21 mouse cellular contexts compared by ENCODE assay signal in the genomic region with DNA sequence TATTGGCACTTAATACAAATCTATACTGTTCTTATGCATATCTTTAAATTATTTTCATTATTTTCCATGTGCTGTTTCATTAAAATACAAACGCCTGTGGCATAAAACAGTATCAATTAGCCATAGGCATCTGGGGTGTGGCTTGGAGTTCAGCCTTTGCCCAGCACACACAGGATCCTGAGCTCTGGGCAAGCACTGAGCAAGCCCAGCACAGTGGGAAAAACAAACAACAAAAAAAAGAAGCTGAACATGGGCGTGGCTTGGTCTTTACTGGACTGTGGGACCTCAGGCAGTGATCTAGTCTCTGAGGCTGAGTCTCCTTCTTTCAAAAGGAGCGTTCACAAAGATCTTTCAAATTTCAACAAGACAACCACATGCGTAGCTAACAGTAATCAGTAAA.
A peak's percentile ranks its signal among the peaks of the same experiment; 100 is the strongest.
DNase-seq lines count a peak whose midpoint lies in the region; ATAC-seq lines count a peak whose summit lies in the region.
"Had no signal": no experiment of that assay in that cellular context is flagged by ENCODE, and none has a peak within 500 bp of the region (broad histone marks: within the 10 kb centered on the region; RNA-seq: fewer than 3 reads in every experiment).

No protein-coding gene starts in this region.

- no peaks in the 10 kb centered on the region for H3K27me3 ChIP-seq in liver, embryonic 13.5 days
- H3K27me3 ChIP-seq in liver, embryonic 16.5 days (ENCODE audit: control insufficient read depth, insufficient read depth, low read depth, low read length): no peaks in the 10 kb centered on the region
- H3K27me3 ChIP-seq: embryonic facial prominence, embryonic 12.5 days; forebrain, embryonic 12.5 days; heart, embryonic 15.5 days; Patski had no signal

- no peak overlapping the region for H3K4me3 ChIP-seq in liver, embryonic 13.5 days (replicated peaks)
- H3K4me3 ChIP-seq in liver, embryonic 16.5 days (ENCODE audit: low read depth, low read length): no peak overlapping the region
- H3K4me3 ChIP-seq: embryonic facial prominence, embryonic 12.5 days; forebrain, embryonic 12.5 days; heart, adult 2 months; heart, embryonic 15.5 days; hindbrain, embryonic 10.5 days had no signal

- H3K36me3 ChIP-seq in liver, embryonic 13.5 days: no peaks in the 10 kb centered on the region
- no peaks in the 10 kb centered on the region for H3K36me3 ChIP-seq in liver, embryonic 16.5 days (ENCODE audit: control insufficient read depth, insufficient read depth)
- H3K36me3 ChIP-seq: embryonic facial prominence, embryonic 12.5 days; forebrain, embryonic 12.5 days; heart, embryonic 15.5 days; hindbrain, embryonic 10.5 days had no signal

- peak; percentile 57; the same call in 1 of the 2 replicates for ATAC-seq in liver, embryonic 13.5 days (ENCODE audit: low read depth)
- ATAC-seq in liver, embryonic 16.5 days (ENCODE audit: low read depth): peak; percentile 65
- no peak for ATAC-seq in monocyte, adult 5-6 weeks (replicated peaks; ENCODE audit: insufficient number of reproducible peaks, low FRiP score, low TSS enrichment, poor library complexity, severe bottlenecking)
- no peak for ATAC-seq in erythroid progenitor cell, adult 5-6 weeks (replicated peaks; ENCODE audit: low FRiP score, poor library complexity, severe bottlenecking)
- ATAC-seq: activated CD4-positive, CD25-positive, alpha-beta regulatory T cell, adult 4 months; forebrain, embryonic 16.5 days; Patski had no signal

- H3K4me2 ChIP-seq in liver, embryonic 13.5 days: no peak overlapping the region
- no peak overlapping the region for H3K4me2 ChIP-seq in liver, embryonic 16.5 days (ENCODE audit: low read depth, low read length)
- H3K4me2 ChIP-seq: embryonic facial prominence, embryonic 12.5 days; forebrain, embryonic 12.5 days; heart, embryonic 11.5 days; heart, embryonic 15.5 days had no signal

- no peaks in the 10 kb centered on the region for H3K4me1 ChIP-seq in liver, embryonic 13.5 days (replicated peaks)
- no peaks in the 10 kb centered on the region for H3K4me1 ChIP-seq in liver, embryonic 16.5 days (ENCODE audit: control insufficient read depth, low read depth, low read length)
- H3K4me1 ChIP-seq: embryonic facial prominence, embryonic 12.5 days had no signal

- no peak overlapping the region for H3K9ac ChIP-seq in liver, embryonic 13.5 days
- no peak overlapping the region for H3K9ac ChIP-seq in liver, embryonic 16.5 days (ENCODE audit: low read depth, low read length)
- H3K9ac ChIP-seq: embryonic facial prominence, embryonic 12.5 days; forebrain, embryonic 12.5 days; heart, embryonic 15.5 days had no signal

- DNase-seq in liver, embryonic 13.5 days: no peak
- no peak for DNase-seq in liver
- peak; percentile 40 for DNase-seq in large intestine, adult 2 months (ENCODE audit: low read depth, low spot score)
- DNase-seq: adrenal gland, postnatal 14 days; cerebellum, adult 11-12 months; cerebellum, adult 9-10 months; cerebellum, postnatal 25 days; gastrocnemius, postnatal 14 days; heart, adult 2 months; heart, postnatal 14 days had no signal

- H3K9me3 ChIP-seq in liver, embryonic 13.5 days (replicated peaks): no peaks in the 10 kb centered on the region
- no peaks in the 10 kb centered on the region for H3K9me3 ChIP-seq in liver, embryonic 16.5 days (replicated peaks; ENCODE audit: control insufficient read depth, low read length)
- H3K9me3 ChIP-seq: embryonic facial prominence, embryonic 12.5 days; forebrain, embryonic 12.5 days; heart, embryonic 15.5 days; hindbrain, embryonic 10.5 days had no signal

- WGBS in liver, embryonic 13.5 days (ENCODE audit: insufficient replicate concordance): 52% methylated on average over 4 of the region's 4 CpGs
- WGBS in large intestine, adult 2 months: 32% methylated on average over 4 of the region's 4 CpGs
- 60% methylated on average over 4 of the region's 4 CpGs for WGBS in liver, embryonic 16.5 days (ENCODE audit: insufficient replicate concordance)

- no peak overlapping the region for H3K27ac ChIP-seq in liver, embryonic 13.5 days
- no peak overlapping the region for H3K27ac ChIP-seq in liver, embryonic 16.5 days (ENCODE audit: low read length)
- H3K27ac ChIP-seq: embryonic facial prominence, embryonic 12.5 days; forebrain, embryonic 12.5 days; heart, adult 2 months; heart, embryonic 15.5 days; hindbrain, embryonic 10.5 days had no signal

Comparison
In these comparisons a context has a peak if more than half of its experiments do, and no peak if none do; other contexts are left out.
1. ATAC-seq: peak in liver, embryonic 13.5 days (single experiment) and liver, embryonic 16.5 days (single experiment); none in monocyte, adult 5-6 weeks (single experiment) and erythroid progenitor cell, adult 5-6 weeks (single experiment).